Mouse (Mus musculus) CH12.LX (cell line): ENCODE measurements around the gene Vhl. TPM values are rescaled to one million over a fixed set of nuclear protein-coding genes. Genes with fewer than 3 reads are reported as not detected.

ENCODE experiments used
- DNase-seq: peaks from one replicate; pipeline ENCODE4 v3.0.0-alpha.2; 2013; ENCODE audit errors: extremely low read depth
- H3K27ac ChIP-seq: 2 replicates; pipeline ENCODE4 v1.5.1; 2012; ENCODE audit warnings: low read depth, mild to moderate bottlenecking, control low read depth, moderate library complexity; ENCODE audit not compliant: insufficient read depth
- H3K27me3 ChIP-seq: replicated peaks from 2 replicates; pipeline ENCODE3; 2012; ENCODE audit warnings: inconsistent platforms
- H3K36me3 ChIP-seq, 2 experiments: replicated peaks in 1 of 2; 2 replicates each; pipeline versions ENCODE3 to v1.6.1; 2012; ENCODE audit warnings: inconsistent platforms in 1 of 2, low read length in 1 of 2, mild to moderate bottlenecking in 1 of 2, mixed read lengths in 1 of 2, moderate library complexity in 1 of 2; ENCODE audit not compliant: control insufficient read depth in 1 of 2, insufficient read depth in 1 of 2
- H3K4me1 ChIP-seq, 2 experiments: 2 replicates each; pipeline ENCODE4 v1.6.1; 2012; ENCODE audit warnings: inconsistent platforms in 1 of 2, moderate library complexity in 1 of 2; ENCODE audit not compliant: insufficient read depth in 2 of 2, control insufficient read depth in 1 of 2
- H3K4me2 ChIP-seq: 2 replicates; pipeline ENCODE4 v1.6.1; 2012; ENCODE audit warnings: low read depth, mild to moderate bottlenecking, control low read depth; ENCODE audit not compliant: poor library complexity, insufficient read depth, severe bottlenecking
- H3K4me3 ChIP-seq, 3 experiments: fragments of 150-350 bp in 1 of 3; sonication (generic) in 1 of 3; replicated peaks in 1 of 3; 2 replicates each; pipeline versions ENCODE3 to v1.5.1; 2011 to 2012; ENCODE audit warnings: low read depth in 2 of 3, low read length in 2 of 3, mild to moderate bottlenecking in 2 of 3, moderate library complexity in 2 of 3, control low read depth in 1 of 3, improper control_type of control experiment in 1 of 3, inconsistent platforms in 1 of 3, mixed read lengths in 1 of 3; ENCODE audit not compliant: poor library complexity in 1 of 3
- H3K79me2 ChIP-seq: replicated peaks from 2 replicates; pipeline ENCODE4 v1.6.1; 2012; ENCODE audit warnings: mild to moderate bottlenecking, moderate library complexity; ENCODE audit not compliant: control insufficient read depth, poor library complexity, insufficient read depth, severe bottlenecking; ENCODE audit errors: extremely low read depth
- H3K9ac ChIP-seq: 2 replicates; pipeline ENCODE4 v1.6.1; 2012; ENCODE audit warnings: low read depth, mild to moderate bottlenecking, control low read depth, moderate library complexity; ENCODE audit not compliant: insufficient read depth
- H3K9me3 ChIP-seq: replicated peaks from 2 replicates; pipeline ENCODE3; 2012; ENCODE audit warnings: low read length, inconsistent platforms, mixed read lengths
- E2F4 ChIP-seq: IDR thresholded peaks from 2 replicates; pipeline ENCODE4 v1.6.1; 2011; ENCODE audit warnings: low read depth, low read length, improper control_type of control experiment; ENCODE audit not compliant: insufficient replicate concordance
- HCFC1 ChIP-seq: IDR thresholded peaks from 2 replicates; pipeline ENCODE4 v1.6.1; 2012; ENCODE audit warnings: low read depth, mild to moderate bottlenecking, inconsistent platforms, low read length, improper control_type of control experiment
- IRF4 ChIP-seq: IDR thresholded peaks from 2 replicates; pipeline ENCODE4 v1.6.1; 2014; ENCODE audit warnings: low read depth, mild to moderate bottlenecking, inconsistent platforms, low read length, improper control_type of control experiment
- JUN ChIP-seq: IDR thresholded peaks from 2 replicates; pipeline ENCODE4 v1.6.1; 2011; ENCODE audit warnings: low read depth, mild to moderate bottlenecking, low read length, improper control_type of control experiment, moderate library complexity; ENCODE audit not compliant: insufficient read depth
- KAT2A ChIP-seq: IDR thresholded peaks from 2 replicates; pipeline ENCODE4 v1.6.1; 2012; ENCODE audit warnings: low read length, improper control_type of control experiment, inconsistent platforms; ENCODE audit not compliant: insufficient replicate concordance
- MAFK ChIP-seq: IDR thresholded peaks from 2 replicates; pipeline ENCODE4 v1.6.1; 2011; ENCODE audit warnings: low read length, improper control_type of control experiment; ENCODE audit not compliant: insufficient replicate concordance
- MAZ ChIP-seq: IDR thresholded peaks from 2 replicates; pipeline ENCODE4 v1.6.1; 2012; ENCODE audit warnings: low read depth, mild to moderate bottlenecking, inconsistent platforms, low read length, improper control_type of control experiment, moderate library complexity
- MYC ChIP-seq: IDR thresholded peaks from 2 replicates; pipeline ENCODE4 v1.6.1; 2011; ENCODE audit warnings: low read depth, mild to moderate bottlenecking, improper control_type of control experiment, low read length
- NRF1 ChIP-seq: IDR thresholded peaks from 2 replicates; pipeline ENCODE4 v1.6.1; 2014; ENCODE audit warnings: low read depth, mild to moderate bottlenecking, inconsistent platforms, low read length, improper control_type of control experiment, moderate library complexity
- PAX5 ChIP-seq: IDR thresholded peaks from 2 replicates; pipeline ENCODE4 v1.6.1; 2012; ENCODE audit warnings: low read length, inconsistent platforms, mixed read lengths
- POLR2AphosphoS2 ChIP-seq: IDR thresholded peaks from 2 replicates; pipeline ENCODE4 v1.6.1; 2011; ENCODE audit warnings: low read depth, low read length, improper control_type of control experiment
- RCOR1 ChIP-seq: conservative IDR thresholded peaks from 2 replicates; pipeline ENCODE4 v1.6.1; 2012; ENCODE audit warnings: low read depth, mild to moderate bottlenecking, inconsistent platforms, low read length, improper control_type of control experiment
- SMC3 ChIP-seq: IDR thresholded peaks from 2 replicates; pipeline ENCODE4 v1.6.1; 2011; ENCODE audit warnings: low read depth, low read length, improper control_type of control experiment
- TBP ChIP-seq: conservative IDR thresholded peaks from 2 replicates; pipeline ENCODE4 v1.6.1; 2011; ENCODE audit warnings: low read depth, low read length, improper control_type of control experiment
- UBTF ChIP-seq: IDR thresholded peaks from 2 replicates; pipeline ENCODE4 v1.6.1; 2012; ENCODE audit warnings: low read depth, mild to moderate bottlenecking, inconsistent platforms, low read length, improper control_type of control experiment, moderate library complexity
- ZC3H11A ChIP-seq: IDR thresholded peaks from 2 replicates; pipeline ENCODE4 v1.6.1; 2012; ENCODE audit warnings: low read depth, mild to moderate bottlenecking, inconsistent platforms, low read length, improper control_type of control experiment
- ZKSCAN1 ChIP-seq: IDR thresholded peaks from 2 replicates; pipeline ENCODE4 v1.6.1; 2012; ENCODE audit warnings: low read depth, inconsistent platforms, low read length, improper control_type of control experiment, borderline replicate concordance
- ZNF384 ChIP-seq: IDR thresholded peaks from 2 replicates; pipeline ENCODE4 v1.6.1; 2012; ENCODE audit warnings: low read depth, low read length, improper control_type of control experiment, inconsistent platforms
- dilution Hi-C: fragments of 300-500 bp; cut with MboI; formaldehyde crosslinking; loops from 2 replicates; pipeline ENCODE4 v1.14.3; 2020; ENCODE audit warnings: low sequenced_read_pairs; ENCODE audit not compliant: extremely low pct_unique_long_range_greater_than_20kb, extremely low pct_ligation_motif_present
- in situ Hi-C: fragments of 300-500 bp; cut with MboI; formaldehyde crosslinking; loops from 3 replicates; pipeline ENCODE4 v1.14.3; 2019; ENCODE audit warnings: low sequenced_read_pairs, low pct_ligation_motif_present, low pct_unique_long_range_greater_than_20kb, mixed read lengths
- polyA plus RNA-seq: library from polyadenylated mRNA; unstranded; fragments of >175 nt; gene quantifications from 2 replicates; pipeline ENCODE4 v1.2.1, GENCODE M21; 2012; ENCODE audit warnings: low read depth; ENCODE audit not compliant: insufficient read length
- total RNA-seq, 2 experiments: library from RNA; depleted of rRNA; stranded (reverse); fragments of 300-350 nt in 1 of 2; fragments of >200 nt in 1 of 2; gene quantifications; 2 replicates each; pipeline ENCODE4 v1.2.3; 2012 to 2014

The Vhl gene
- total and polyA plus RNA-seq, 3 experiments: 14.2 to 36.6 (median 23.1) TPM

DNA sequence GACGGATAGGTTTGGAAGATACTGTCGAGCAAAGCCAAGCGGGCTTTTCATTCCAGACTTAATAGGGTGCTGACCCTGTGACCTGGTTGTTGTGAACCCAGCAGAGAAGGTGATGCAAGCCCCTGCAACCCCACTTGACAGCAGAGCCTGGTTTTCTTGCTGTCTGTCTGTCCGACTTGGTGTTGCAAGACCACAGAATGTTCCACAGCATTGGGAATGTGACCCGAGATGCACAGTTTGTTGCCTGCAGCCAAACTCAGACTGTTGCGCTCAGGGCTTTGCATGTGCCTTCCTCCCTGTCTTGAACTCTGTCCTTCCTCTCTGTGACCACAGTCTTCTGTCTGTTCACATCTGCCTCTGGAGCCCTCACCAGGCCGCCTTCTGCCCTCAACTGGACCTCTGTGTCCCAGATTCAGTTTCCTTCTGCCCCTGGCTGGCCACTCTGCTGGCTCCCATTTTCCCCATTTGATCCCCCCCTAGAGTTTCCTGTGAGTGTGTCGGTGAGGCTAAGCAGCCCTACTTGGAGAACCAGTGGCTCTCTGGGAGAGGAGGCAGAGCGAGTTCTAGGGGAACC, 56.3 kb downstream of the Vhl start:
- no peak overlapping the region for H3K4me3 ChIP-seq
- in situ Hi-C loops: loop anchor here (5.0 kb wide), 1 partner anchor 43 kb away; the partner anchor contains the start of gene Irak2

More for the DNA sequence above, 56.3 kb downstream of the Vhl start:
- TF ChIP-seq KAT2A (no peak), POLR2AphosphoS2 (no peak), ZNF384 (no peak), RCOR1 (no peak), MYC (no peak), IRF4 (no peak), TBP (no peak), ZKSCAN1 (no peak), MAFK (no peak), SMC3 (no peak), HCFC1 (no peak), JUN (no peak), UBTF (no peak), MAZ (no peak), NRF1 (no peak), PAX5 (no peak), E2F4 (no peak), ZC3H11A (no peak)
- Histone ChIP-seq H3K4me1 (peaks cover 15 to 62% of the 10 kb centered on the region in 2 experiments), H3K27ac (peak overlapping the region; percentile 66), H3K27me3 (no peaks in the 10 kb centered on the region), H3K9ac (no peak overlapping the region), H3K9me3 (no peaks in the 10 kb centered on the region), H3K79me2 (peaks cover 3% of the 10 kb centered on the region), H3K36me3 (peaks cover 75 to 93% of the 10 kb centered on the region in 2 experiments), H3K4me2 (no peak overlapping the region)
- no peak for DNase-seq
- dilution Hi-C loops: no loop called here

Other genes starting within 250 kb of the Vhl start
- gene Tada3, start 246.1 kb upstream of the Vhl start, total RNA-seq (2012; rRNA removed): 14.6 and 19.4 TPM in 2 replicates
- 7.2 and 7.6 TPM in 2 replicates for gene Tada3, start 246.1 kb upstream of the Vhl start, total RNA-seq (2014; rRNA removed)
- 24.8 and 28.2 TPM in 2 replicates for gene Tada3, start 246.1 kb upstream of the Vhl start, polyA plus RNA-seq
- 150 and 190 TPM in 2 replicates for gene Arpc4, start 245.8 kb upstream of the Vhl start, total RNA-seq (2012; rRNA removed)
- gene Arpc4, start 245.8 kb upstream of the Vhl start, total RNA-seq (2014; rRNA removed): 202 and 234 TPM in 2 replicates
- 314 and 345 TPM in 2 replicates for gene Arpc4, start 245.8 kb upstream of the Vhl start, polyA plus RNA-seq
- gene Ttll3, start 234.7 kb upstream of the Vhl start, total RNA-seq (2012; rRNA removed): 5.1 and 5.3 TPM in 2 replicates
- gene Ttll3, start 234.7 kb upstream of the Vhl start, total RNA-seq (2014; rRNA removed): 0.87 and 1.8 TPM in 2 replicates
- 4.4 and 5.1 TPM in 2 replicates for gene Ttll3, start 234.7 kb upstream of the Vhl start, polyA plus RNA-seq
- 26.3 and 28.6 TPM in 2 replicates for gene Rpusd3, start 204.6 kb upstream of the Vhl start, total RNA-seq (2012; rRNA removed)
- gene Rpusd3, start 204.6 kb upstream of the Vhl start, total RNA-seq (2014; rRNA removed): 18.8 and 22.1 TPM in 2 replicates
- 18.5 and 26.5 TPM in 2 replicates for gene Rpusd3, start 204.6 kb upstream of the Vhl start, polyA plus RNA-seq
- 0.17 TPM in 1 of 2 replicates, not detected in the other for gene Cidec, start 188.2 kb upstream of the Vhl start, total RNA-seq (2012; rRNA removed)
- not detected in 2 replicates for gene Cidec, start 188.2 kb upstream of the Vhl start, total RNA-seq (2014; rRNA removed)
- gene Cidec, start 188.2 kb upstream of the Vhl start, polyA plus RNA-seq: 0.14 TPM in 1 of 2 replicates, not detected in the other
- gene Jagn1, start 181.4 kb upstream of the Vhl start, total RNA-seq (2012; rRNA removed): 69.2 and 83.9 TPM in 2 replicates
- 90.4 and 106 TPM in 2 replicates for gene Jagn1, start 181.4 kb upstream of the Vhl start, total RNA-seq (2014; rRNA removed)
- 88.3 and 103 TPM in 2 replicates for gene Jagn1, start 181.4 kb upstream of the Vhl start, polyA plus RNA-seq
- 0.13 TPM in 1 of 2 replicates, not detected in the other for gene Il17re, start 165.5 kb upstream of the Vhl start, total RNA-seq (2012; rRNA removed)
- not detected in 2 replicates for gene Il17re, start 165.5 kb upstream of the Vhl start, total RNA-seq (2014; rRNA removed)
- gene Il17re, start 165.5 kb upstream of the Vhl start, polyA plus RNA-seq: 0.13 TPM in 1 of 2 replicates, not detected in the other
- not detected in 2 replicates for gene Il17rc, start 152.5 kb upstream of the Vhl start, total RNA-seq (2012; rRNA removed)
- gene Il17rc, start 152.5 kb upstream of the Vhl start, total RNA-seq (2014; rRNA removed): not detected in 2 replicates
- gene Il17rc, start 152.5 kb upstream of the Vhl start, polyA plus RNA-seq: not detected in 2 replicates
- gene Creld1, start 140.7 kb upstream of the Vhl start, total RNA-seq (2012; rRNA removed): 4.3 and 6.2 TPM in 2 replicates
- gene Creld1, start 140.7 kb upstream of the Vhl start, total RNA-seq (2014; rRNA removed): 3.3 and 3.4 TPM in 2 replicates
- gene Creld1, start 140.7 kb upstream of the Vhl start, polyA plus RNA-seq: 12.9 and 14.3 TPM in 2 replicates
- not detected in 2 replicates for gene Prrt3, start 122.0 kb upstream of the Vhl start, total RNA-seq (2012; rRNA removed)
- gene Prrt3, start 122.0 kb upstream of the Vhl start, total RNA-seq (2014; rRNA removed): not detected in 2 replicates
- gene Prrt3, start 122.0 kb upstream of the Vhl start, polyA plus RNA-seq: not detected in 2 replicates
- gene Emc3, start 92.3 kb upstream of the Vhl start, total RNA-seq (2012; rRNA removed): 52.7 and 62.2 TPM in 2 replicates
- 87.5 and 90.9 TPM in 2 replicates for gene Emc3, start 92.3 kb upstream of the Vhl start, total RNA-seq (2014; rRNA removed)
- 64.6 and 64.9 TPM in 2 replicates for gene Emc3, start 92.3 kb upstream of the Vhl start, polyA plus RNA-seq
- gene Fancd2, start 92.3 kb upstream of the Vhl start, total RNA-seq (2012; rRNA removed): 25.5 and 26.3 TPM in 2 replicates
- 32.7 and 37.3 TPM in 2 replicates for gene Fancd2, start 92.3 kb upstream of the Vhl start, total RNA-seq (2014; rRNA removed)
- gene Fancd2, start 92.3 kb upstream of the Vhl start, polyA plus RNA-seq: 27.2 and 30.2 TPM in 2 replicates
- gene Fancd2os, start 23.2 kb upstream of the Vhl start, total RNA-seq (2012; rRNA removed): not detected in 2 replicates
- not detected in 2 replicates for gene Fancd2os, start 23.2 kb upstream of the Vhl start, total RNA-seq (2014; rRNA removed)
- gene Fancd2os, start 23.2 kb upstream of the Vhl start, polyA plus RNA-seq: 0.31 and 0.45 TPM in 2 replicates
- 112 and 122 TPM in 2 replicates for gene Brk1, start 19.2 kb upstream of the Vhl start, total RNA-seq (2012; rRNA removed)
- gene Brk1, start 19.2 kb upstream of the Vhl start, total RNA-seq (2014; rRNA removed): 224 and 245 TPM in 2 replicates
- 142 and 145 TPM in 2 replicates for gene Brk1, start 19.2 kb upstream of the Vhl start, polyA plus RNA-seq
- gene Irak2, start 14.5 kb downstream of the Vhl start, total RNA-seq (2012; rRNA removed): 31.6 and 39.5 TPM in 2 replicates
- gene Irak2, start 14.5 kb downstream of the Vhl start, total RNA-seq (2014; rRNA removed): 26.9 and 30.0 TPM in 2 replicates
- gene Irak2, start 14.5 kb downstream of the Vhl start, polyA plus RNA-seq: 32.5 and 38.6 TPM in 2 replicates
- gene Tatdn2, start 73.1 kb downstream of the Vhl start, total RNA-seq (2012; rRNA removed): 35.1 and 62.5 TPM in 2 replicates
- gene Tatdn2, start 73.1 kb downstream of the Vhl start, total RNA-seq (2014; rRNA removed): 34.5 and 35.5 TPM in 2 replicates
- 58.0 and 70.8 TPM in 2 replicates for gene Tatdn2, start 73.1 kb downstream of the Vhl start, polyA plus RNA-seq
- gene Ghrl, start 95.9 kb downstream of the Vhl start, total RNA-seq (2012; rRNA removed): not detected in 2 replicates
- gene Ghrl, start 95.9 kb downstream of the Vhl start, total RNA-seq (2014; rRNA removed): not detected in 2 replicates
- 1.1 and 2.6 TPM in 2 replicates for gene Ghrl, start 95.9 kb downstream of the Vhl start, polyA plus RNA-seq
- gene Sec13, start 116.8 kb downstream of the Vhl start, total RNA-seq (2012; rRNA removed): 209 and 244 TPM in 2 replicates
- gene Sec13, start 116.8 kb downstream of the Vhl start, total RNA-seq (2014; rRNA removed): 257 and 267 TPM in 2 replicates
- gene Sec13, start 116.8 kb downstream of the Vhl start, polyA plus RNA-seq: 145 and 156 TPM in 2 replicates